Mouse (Mus musculus): Measurements from ENCODE around the gene Pxmp4. TPM values are rescaled to one million over a fixed set of nuclear protein-coding genes. Genes with fewer than 3 reads are reported as not detected.

Gene Pxmp4
- polyA plus RNA-seq, 1 experiment from 2014 or later, result 21.4 TPM

DNA sequence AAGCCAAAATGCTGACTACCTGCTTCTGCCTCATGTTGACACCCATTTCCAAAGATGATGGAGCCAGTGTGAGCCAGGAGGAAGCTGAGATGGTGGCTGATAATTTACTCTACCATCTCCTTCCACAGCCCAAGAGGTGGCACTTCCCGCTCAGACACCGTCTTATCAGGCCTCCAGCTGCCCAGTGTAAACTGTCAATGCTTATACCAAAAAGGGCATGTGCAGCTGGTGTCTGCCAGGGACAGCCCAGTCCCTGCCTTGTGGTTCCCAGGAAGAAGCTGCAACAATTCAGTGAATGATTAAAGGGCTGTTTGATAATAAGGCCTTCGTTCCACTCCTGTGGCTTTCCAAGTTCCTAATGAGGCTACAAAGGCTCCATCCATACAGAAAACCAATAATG is 64.8 kb downstream of the Pxmp4 start:
- H3K4me1 ChIP-seq (ENCODE audit: control insufficient read depth, insufficient read depth, low read length), result 0 out of 2 replicates have a peak, but pooled peaks cover 4% of the 10 kb centered on the region
- no peak overlapping the region for H3K27ac ChIP-seq (ENCODE audit: low read depth, low read length)
- no peaks in the 10 kb centered on the region for H3K9me3 ChIP-seq (replicated peaks; ENCODE audit: control insufficient read depth, low read length)
- 27% methylated on average over 3 of the region's 3 CpGs for WGBS (ENCODE audit: insufficient replicate concordance)
- H3K4me3 ChIP-seq (ENCODE audit: low read depth, low read length), result no peak overlapping the region
- no peak overlapping the region for H3K4me2 ChIP-seq
- H3K9ac ChIP-seq (ENCODE audit: low read depth, low read length), result no peak overlapping the region
- no peak for ATAC-seq (replicated peaks; ENCODE audit: insufficient number of reproducible peaks, low FRiP score, low TSS enrichment)
- H3K27me3 ChIP-seq (ENCODE audit: control insufficient read depth, insufficient read depth, low read length), result no peaks in the 10 kb centered on the region
- peaks cover 4% of the 10 kb centered on the region; the same call in 1 of the 2 replicates for H3K36me3 ChIP-seq (ENCODE audit: control insufficient read depth, insufficient read depth, low read length)

DNA sequence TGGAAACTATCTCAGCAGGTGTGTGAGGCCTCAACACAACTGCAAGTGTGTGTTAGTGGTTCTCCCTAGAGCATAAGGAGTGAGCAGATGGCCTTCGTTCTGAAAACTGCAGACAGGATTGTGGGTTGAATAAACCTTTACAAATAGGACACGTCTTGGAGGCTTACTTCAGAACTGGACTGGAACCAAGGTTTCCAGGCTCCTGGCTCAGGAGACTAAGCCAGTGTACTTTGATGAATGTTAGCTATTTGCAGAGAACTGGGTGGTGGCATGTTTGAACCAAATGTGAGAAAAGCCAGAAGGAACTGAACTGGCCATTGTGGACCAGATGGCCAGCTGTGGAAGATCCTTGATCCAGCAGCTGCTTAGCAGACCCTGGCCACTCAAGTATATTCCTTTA is 65.2 kb downstream of the Pxmp4 start:
- no peak for ATAC-seq (replicated peaks; ENCODE audit: insufficient number of reproducible peaks, low FRiP score, low TSS enrichment)
- 67% methylated on average over 2 of the region's 2 CpGs for WGBS (ENCODE audit: insufficient replicate concordance)
- Histone ChIP-seq H3K36me3 (ENCODE audit: control insufficient read depth, insufficient read depth, low read length) (peaks cover 4% of the 10 kb centered on the region; the same call in 1 of the 2 replicates), H3K27me3 (ENCODE audit: control insufficient read depth, insufficient read depth, low read length) (no peaks in the 10 kb centered on the region), H3K9me3 (replicated peaks; ENCODE audit: control insufficient read depth, low read length) (no peaks in the 10 kb centered on the region), H3K4me2 (no peak overlapping the region), H3K27ac (ENCODE audit: low read depth, low read length) (no peak overlapping the region), H3K4me1 (ENCODE audit: control insufficient read depth, insufficient read depth, low read length) (0 out of 2 replicates have a peak, but pooled peaks cover 4% of the 10 kb centered on the region), H3K4me3 (ENCODE audit: low read depth, low read length) (no peak overlapping the region), H3K9ac (ENCODE audit: low read depth, low read length) (no peak overlapping the region)

Other genes with a start within 250 kb of the Pxmp4 start
- 14.1 and 18.3 TPM in 2 replicates for gene Cdk5rap1, start 230.7 kb downstream of the Pxmp4 start, polyA plus RNA-seq (2014; fragmentation: Nextera tagmentation; extraction: Ambion mirVana)
- 14.6 and 22.2 TPM in 2 replicates for gene Snta1, start 195.6 kb downstream of the Pxmp4 start, polyA plus RNA-seq (2014; fragmentation: Nextera tagmentation; extraction: Ambion mirVana)
- 31.2 and 34.0 TPM in 2 replicates for gene Cbfa2t2, start 167.2 kb downstream of the Pxmp4 start, polyA plus RNA-seq (2014; fragmentation: Nextera tagmentation; extraction: Ambion mirVana)
- gene 1700003F12Rik, start 56.6 kb downstream of the Pxmp4 start, polyA plus RNA-seq (2014; fragmentation: Nextera tagmentation; extraction: Ambion mirVana), result 0.89 and 1.4 TPM in 2 replicates
- gene Actl10, start 51.9 kb downstream of the Pxmp4 start, polyA plus RNA-seq (2014; fragmentation: Nextera tagmentation; extraction: Ambion mirVana), result not detected in 2 replicates
- gene Necab3, start 44.8 kb downstream of the Pxmp4 start, polyA plus RNA-seq (2014; fragmentation: Nextera tagmentation; extraction: Ambion mirVana), result 1.2 and 1.4 TPM in 2 replicates
- gene E2f1, start 33.8 kb downstream of the Pxmp4 start, polyA plus RNA-seq (2014; fragmentation: Nextera tagmentation; extraction: Ambion mirVana), result 6.5 and 7.8 TPM in 2 replicates
- 0.77 and 0.93 TPM in 2 replicates for gene Zfp341, start 9.6 kb upstream of the Pxmp4 start, polyA plus RNA-seq (2014; fragmentation: Nextera tagmentation; extraction: Ambion mirVana)
- gene 4930519P11Rik, start 9.7 kb upstream of the Pxmp4 start, polyA plus RNA-seq (2014; fragmentation: Nextera tagmentation; extraction: Ambion mirVana), result 0.72 TPM in 1 of 2 replicates, not detected in the other
- 10.1 and 12.5 TPM in 2 replicates for gene Chmp4b, start 48.0 kb upstream of the Pxmp4 start, polyA plus RNA-seq (2014; fragmentation: Nextera tagmentation; extraction: Ambion mirVana)
- gene Gm14214, start 166.3 kb upstream of the Pxmp4 start, polyA plus RNA-seq (2014; fragmentation: Nextera tagmentation; extraction: Ambion mirVana), result not detected in 2 replicates
- gene Raly, start 187.4 kb upstream of the Pxmp4 start, polyA plus RNA-seq (2014; fragmentation: Nextera tagmentation; extraction: Ambion mirVana), result 42.9 and 63.5 TPM in 2 replicates
- gene a, start 187.7 kb upstream of the Pxmp4 start, polyA plus RNA-seq (2014; fragmentation: Nextera tagmentation; extraction: Ambion mirVana), result 0.34 and 0.49 TPM in 2 replicates

Data from heart, embryonic 11.5 days (tissue).